Mouse (Mus musculus) olfactory bulb, adult 2 months (tissue): Measurements from ENCODE around the gene Slco1a4.

ENCODE experiments used
- CTCF ChIP-seq: fragments of 200-500 bp; IDR thresholded peaks from 2 replicates; pipeline ENCODE4 v1.5.1; 2012; ENCODE audit warnings: low read depth, mild to moderate bottlenecking, low read length, moderate library complexity; ENCODE audit not compliant: insufficient read depth
- POLR2A ChIP-seq: fragments of 200-500 bp; IDR thresholded peaks from 2 replicates; pipeline ENCODE4 v1.6.1; 2012; ENCODE audit warnings: mild to moderate bottlenecking, low read depth, low read length, moderate library complexity; ENCODE audit not compliant: insufficient read depth

DNA sequence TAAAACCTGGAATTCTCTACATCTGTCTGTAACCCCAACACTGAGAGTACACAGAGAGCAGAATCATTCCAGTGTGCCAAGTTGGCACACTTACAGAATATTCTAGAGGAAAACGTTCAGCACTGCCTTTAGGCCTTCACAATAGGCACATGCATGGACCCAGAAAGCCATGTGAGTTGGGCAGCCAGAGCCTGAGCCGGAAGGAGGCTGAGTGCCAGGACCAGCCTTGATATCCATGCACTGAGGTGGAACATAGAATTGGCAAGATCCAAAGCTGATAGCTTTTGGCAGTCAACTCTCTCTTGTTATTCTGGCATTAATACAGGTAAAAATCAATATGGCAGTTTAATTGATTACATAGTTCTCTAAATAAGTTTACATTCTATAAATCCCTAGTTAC is 81.5 kb downstream of the Slco1a4 start:
- TF ChIP-seq CTCF (no peak), POLR2A (no peak)
